In the genomic region with DNA sequence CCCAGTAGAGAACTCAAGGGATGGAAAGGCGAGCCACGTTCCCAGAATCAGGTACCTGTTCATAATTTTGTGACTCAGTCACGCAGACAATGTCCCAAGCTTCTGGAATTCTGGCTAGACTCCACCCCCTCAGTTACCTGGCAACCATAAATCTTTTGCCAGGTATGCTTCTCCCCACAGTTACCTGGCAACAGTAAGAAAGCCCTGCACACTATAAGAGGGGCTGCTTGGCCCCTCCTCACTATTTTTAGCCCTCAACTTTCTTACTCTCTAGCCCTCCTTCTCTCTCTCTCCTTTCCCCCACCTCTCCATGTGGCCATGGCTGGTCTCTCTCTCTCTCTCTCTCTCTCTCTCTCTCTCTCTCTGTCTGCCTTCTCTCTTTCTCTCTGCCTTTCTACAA, we compare ENCODE assay signal across 23 mouse cellular contexts.
"Had no signal": no experiment of that assay in that cellular context is flagged by ENCODE, and none has a peak within 500 bp of the region (broad histone marks: within the 10 kb centered on the region; RNA-seq: fewer than 3 reads in every experiment).

No protein-coding gene starts in this region.

- DNase-seq: gastrocnemius, postnatal 14 days; gastrocnemius, postnatal 36 days; heart, adult 11 months; heart, adult 2 months; heart, postnatal 14 days; heart, postnatal 36 days; kidney, adult 18-20 months; kidney, adult 8-10 months; kidney, postnatal 10 days; kidney, postnatal 25 days; kidney, postnatal 4 days; left cerebral cortex, postnatal 4 days had no signal

- H3K4me2 ChIP-seq: heart, embryonic 11.5 days; heart, embryonic 13.5 days; heart, embryonic 15.5 days; hindbrain, embryonic 14.5 days; intestine, embryonic 15.5 days; limb, embryonic 13.5 days; limb, embryonic 15.5 days; liver, embryonic 12.5 days had no signal

- H3K4me3 ChIP-seq: heart, adult 2 months; heart, embryonic 13.5 days; heart, embryonic 15.5 days; intestine, embryonic 15.5 days; limb, embryonic 13.5 days; limb, embryonic 15.5 days; liver, embryonic 12.5 days had no signal

- H3K9ac ChIP-seq: heart, embryonic 13.5 days; heart, embryonic 15.5 days; hindbrain, embryonic 14.5 days; intestine, embryonic 15.5 days; limb, embryonic 13.5 days; limb, embryonic 15.5 days; liver, embryonic 12.5 days had no signal

- H3K27ac ChIP-seq: heart, adult 2 months; heart, embryonic 13.5 days; heart, embryonic 15.5 days; hindbrain, embryonic 14.5 days; intestine, embryonic 15.5 days; limb, embryonic 13.5 days; limb, embryonic 15.5 days; liver, embryonic 12.5 days had no signal

- H3K9me3 ChIP-seq: heart, embryonic 13.5 days; heart, embryonic 15.5 days; intestine, embryonic 15.5 days; limb, embryonic 13.5 days; limb, embryonic 15.5 days; liver, embryonic 12.5 days had no signal

- H3K4me1 ChIP-seq: heart, embryonic 13.5 days; heart, embryonic 15.5 days; intestine, embryonic 15.5 days; limb, embryonic 13.5 days; limb, embryonic 15.5 days; liver, embryonic 12.5 days had no signal

- H3K27me3 ChIP-seq: heart, embryonic 13.5 days; heart, embryonic 15.5 days; intestine, embryonic 15.5 days; limb, embryonic 13.5 days; limb, embryonic 15.5 days; liver, embryonic 12.5 days had no signal

- H3K36me3 ChIP-seq: heart, embryonic 13.5 days; heart, embryonic 15.5 days; intestine, embryonic 15.5 days; limb, embryonic 13.5 days; limb, embryonic 15.5 days; liver, embryonic 12.5 days had no signal

- ATAC-seq: hindbrain, embryonic 16.5 days; inflammation-experienced regulatory T-cells, adult 6 months; intestine, embryonic 15.5 days; intestine, postnatal 0 days; liver, embryonic 12.5 days had no signal
